Mouse (Mus musculus) cortical plate, adult 2 months (tissue): ENCODE data around the gene Sycp2. TPM values are rescaled to one million over a fixed set of nuclear protein-coding genes. Genes with fewer than 3 reads are reported as not detected.
"Not testable (repeated sequence)": the region's sequence is repeated elsewhere in the genome, so short reads cannot be mapped to it uniquely, and the experiment has no call there.

Experiments used
- H3K27ac ChIP-seq: fragments of 200-500 bp; 2 replicates; pipeline ENCODE4 v1.5.1; 2012; ENCODE audit warnings: low read length, control low read depth, inconsistent platforms; ENCODE audit not compliant: insufficient read depth
- H3K4me1 ChIP-seq: fragments of 200-500 bp; 2 replicates; pipeline ENCODE4 v1.6.1; 2011; ENCODE audit warnings: low read length; ENCODE audit not compliant: control insufficient read depth, insufficient read depth
- H3K4me3 ChIP-seq: fragments of 200-500 bp; 2 replicates; pipeline ENCODE4 v1.5.1; 2011; ENCODE audit warnings: mild to moderate bottlenecking, low read length, control low read depth; ENCODE audit not compliant: insufficient read depth
- CTCF ChIP-seq: fragments of 200-500 bp; IDR thresholded peaks from 2 replicates; pipeline ENCODE4 v1.5.1; 2011; ENCODE audit warnings: mild to moderate bottlenecking, control low read depth, low read length; ENCODE audit not compliant: insufficient read depth; ENCODE audit errors: extremely low read depth
- POLR2A ChIP-seq: fragments of 200-500 bp; IDR thresholded peaks from 2 replicates; pipeline ENCODE4 v1.6.1; 2011; ENCODE audit warnings: mild to moderate bottlenecking, low read length, control low read depth; ENCODE audit not compliant: insufficient read depth; ENCODE audit errors: extremely low read depth
- polyA plus RNA-seq: library from polyadenylated mRNA; depleted of rRNA; stranded (reverse); fragments of >200 nt; gene quantifications from 2 replicates; pipeline ENCODE4 v1.2.3, GENCODE M21; 2012

Gene Sycp2
- polyA plus RNA-seq, 1 experiment = 0.90 TPM

- TF ChIP-seq POLR2A (0 out of 2 replicates have a peak, but pooled peaks have one; percentile 37), CTCF (no peak)
- H3K27ac ChIP-seq = peak within 1 kb of the TSS; percentile 95
Observed at GRCm38 (mm10) chr2:178414261-178415149, 7.0 kb upstream of the Sycp2 start, which contains the start of the genes Ppp1r3d and Fam217b. Gene Ppp1r3d, minus strand, starts transcription at chr2:178414472. Gene Fam217b, plus strand, starts transcription at chr2:178414524.

GRCm38 (mm10) chr2:178413481-178414260, 6.2 kb upstream of the Sycp2 start:
- Histone ChIP-seq H3K4me1 (peaks cover 4% of the 10 kb centered on the region), H3K27ac (peak overlapping the region; percentile 16), H3K4me3 (peak overlapping the region; percentile 77)
- TF ChIP-seq POLR2A (no peak), CTCF (no peak)

More at GRCm38 (mm10) chr2:178414261-178415149, 7.0 kb upstream of the Sycp2 start, which contains the start of the genes Ppp1r3d and Fam217b:
- Histone ChIP-seq H3K4me1 (peaks cover 4% of the 10 kb centered on the region), H3K4me3 (peak within 1 kb of the TSS; percentile 77)

GRCm38 (mm10) chr2:178413081-178413480, 5.6 kb upstream of the Sycp2 start:
- Histone ChIP-seq H3K4me1 (peaks cover 4% of the 10 kb centered on the region), H3K27ac (peak overlapping the region; percentile 16; the same call in 1 of the 2 replicates), H3K4me3 (peak overlapping the region; percentile 77)
- TF ChIP-seq POLR2A = no peak
- TF ChIP-seq CTCF = no peak

GRCm38 (mm10) chr2:178412598-178412997, 5.1 kb upstream of the Sycp2 start:
- peaks cover 4% of the 10 kb centered on the region for H3K4me1 ChIP-seq
- TF ChIP-seq POLR2A = no peak
- no peak for TF ChIP-seq CTCF
- no peak overlapping the region for H3K27ac ChIP-seq
- peak overlapping the region; percentile 0; the same call in 1 of the 2 replicates for H3K4me3 ChIP-seq

GRCm38 (mm10) chr2:178410286-178410685, 2.8 kb upstream of the Sycp2 start:
- peaks cover 2% of the 10 kb centered on the region for H3K4me1 ChIP-seq
- H3K4me3 ChIP-seq = no peak overlapping the region
- no peak overlapping the region for H3K27ac ChIP-seq
- TF ChIP-seq POLR2A = no peak
- TF ChIP-seq CTCF = no peak

GRCm38 (mm10) chr2:178409024-178409423, 1.5 kb upstream of the Sycp2 start:
- no peak overlapping the region for H3K27ac ChIP-seq
- no peak overlapping the region for H3K4me3 ChIP-seq
- TF ChIP-seq POLR2A = no peak
- TF ChIP-seq CTCF = no peak
- peaks cover 2% of the 10 kb centered on the region for H3K4me1 ChIP-seq

GRCm38 (mm10) chr2:178342597-178342996, 64.9 kb downstream of the Sycp2 start:
- no peak overlapping the region for H3K4me3 ChIP-seq
- H3K27ac ChIP-seq = no peak overlapping the region

GRCm38 (mm10) chr2:178342105-178342504, 65.4 kb downstream of the Sycp2 start:
- H3K27ac ChIP-seq, H3K4me1 ChIP-seq, H3K4me3 ChIP-seq: not testable (repeated sequence)

More at GRCm38 (mm10) chr2:178342597-178342996, 64.9 kb downstream of the Sycp2 start:
- H3K4me1 ChIP-seq = no peaks in the 10 kb centered on the region
- TF ChIP-seq POLR2A (no peak), CTCF (no peak)

- Histone ChIP-seq H3K4me1 (no peaks in the 10 kb centered on the region), H3K4me3 (no peak overlapping the region), H3K27ac (no peak overlapping the region)
- no peak for TF ChIP-seq POLR2A
- peak; percentile 56 for TF ChIP-seq CTCF
Observed at GRCm38 (mm10) chr2:178339044-178339443, 68.4 kb downstream of the Sycp2 start.

- Histone ChIP-seq H3K4me1 (no peaks in the 10 kb centered on the region), H3K27ac (no peak overlapping the region), H3K4me3 (no peak overlapping the region)
- TF ChIP-seq POLR2A (no peak), CTCF (no peak)
Observed at GRCm38 (mm10) chr2:178337878-178338277, 69.6 kb downstream of the Sycp2 start.
